Comparison of ENCODE assay signal across 15 mouse cellular contexts in the genomic region with DNA sequence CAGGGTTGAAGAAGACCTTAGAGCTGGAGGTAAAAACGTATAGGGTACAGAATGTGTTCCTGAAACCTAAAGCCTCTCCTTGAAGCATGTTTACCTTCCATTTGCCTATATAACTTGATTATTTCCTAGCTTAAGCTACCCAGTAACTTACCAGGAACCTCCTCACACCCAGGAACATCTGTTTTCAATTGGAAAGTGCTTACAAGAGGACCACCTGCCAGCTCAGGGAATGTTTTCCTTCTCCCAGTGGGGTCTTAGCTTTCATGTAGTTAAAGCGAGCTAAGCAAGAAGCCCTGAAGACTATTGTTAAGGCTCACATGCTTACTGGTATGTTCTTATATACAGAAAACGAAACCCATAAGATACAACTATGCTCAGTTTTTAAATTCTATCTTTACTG.
DNase-seq lines count a peak whose midpoint lies in the region; ATAC-seq lines count a peak whose summit lies in the region.
"Had no signal": no experiment of that assay in that cellular context is flagged by ENCODE, and none has a peak within 500 bp of the region (broad histone marks: within the 10 kb centered on the region; RNA-seq: fewer than 3 reads in every experiment).

No protein-coding gene starts in this region.

- DNase-seq in hindbrain, embryonic 10.5 days (ENCODE audit: low spot score), result peak; percentile 10
- DNase-seq in embryo, embryonic 10 days (ENCODE audit: low spot score), result peak; percentile 83
- peak; percentile 47 for DNase-seq in embryo, embryonic 9.5 days (ENCODE audit: extremely low spot score)
- no peak for DNase-seq in adrenal gland, adult (ENCODE audit: inconsistent age in 2 of 2, low spot score in 1 of 2)
- no peak for DNase-seq in kidney, adult 18-20 months
- DNase-seq: adrenal gland, adult 2 months; cerebellum, adult 18-20 months; forebrain, postnatal 0 days; gastrocnemius, postnatal 14 days; lung, postnatal 36 days; right cerebral cortex, postnatal 14 days had no signal

- WGBS in hindbrain, embryonic 10.5 days, result 45% methylated on average over 3 of the region's 3 CpGs
- 57% methylated on average over 3 of the region's 3 CpGs for WGBS in hindbrain, embryonic 13.5 days
- 4% methylated on average over 3 of the region's 3 CpGs for WGBS in limb, embryonic 13.5 days

- no peak overlapping the region for H3K9ac ChIP-seq in hindbrain, embryonic 13.5 days
- H3K9ac ChIP-seq in limb, embryonic 13.5 days, result no peak overlapping the region
- H3K9ac ChIP-seq: forebrain, postnatal 0 days; midbrain, embryonic 13.5 days; neural tube, embryonic 12.5 days had no signal

- no peaks in the 10 kb centered on the region for H3K9me3 ChIP-seq in hindbrain, embryonic 10.5 days
- no peaks in the 10 kb centered on the region for H3K9me3 ChIP-seq in hindbrain, embryonic 13.5 days
- no peaks in the 10 kb centered on the region for H3K9me3 ChIP-seq in limb, embryonic 13.5 days
- H3K9me3 ChIP-seq: midbrain, embryonic 13.5 days; neural tube, embryonic 12.5 days had no signal

- H3K4me3 ChIP-seq in hindbrain, embryonic 10.5 days, result no peak overlapping the region
- no peak overlapping the region for H3K4me3 ChIP-seq in hindbrain, embryonic 13.5 days
- no peak overlapping the region for H3K4me3 ChIP-seq in limb, embryonic 13.5 days
- H3K4me3 ChIP-seq: midbrain, embryonic 13.5 days; neural tube, embryonic 12.5 days had no signal

- ATAC-seq in hindbrain, embryonic 13.5 days (ENCODE audit: low FRiP score), result no peak
- ATAC-seq in limb, embryonic 13.5 days (ENCODE audit: low FRiP score, low read depth), result peak; percentile 82; the same call in 1 of the 2 replicates
- ATAC-seq: forebrain, postnatal 0 days; midbrain, embryonic 13.5 days had no signal

- H3K36me3 ChIP-seq in hindbrain, embryonic 10.5 days, result no peaks in the 10 kb centered on the region
- no peaks in the 10 kb centered on the region for H3K36me3 ChIP-seq in hindbrain, embryonic 13.5 days
- H3K36me3 ChIP-seq in limb, embryonic 13.5 days, result no peaks in the 10 kb centered on the region
- H3K36me3 ChIP-seq: midbrain, embryonic 13.5 days; neural tube, embryonic 12.5 days had no signal

- H3K27me3 ChIP-seq in hindbrain, embryonic 10.5 days (ENCODE audit: insufficient read depth, poor library complexity, severe bottlenecking), result no peaks in the 10 kb centered on the region
- no peaks in the 10 kb centered on the region for H3K27me3 ChIP-seq in hindbrain, embryonic 13.5 days
- H3K27me3 ChIP-seq in limb, embryonic 13.5 days, result no peaks in the 10 kb centered on the region; the same call in 1 of the 2 replicates
- H3K27me3 ChIP-seq: midbrain, embryonic 13.5 days; neural tube, embryonic 12.5 days had no signal

- no peak overlapping the region for H3K4me2 ChIP-seq in hindbrain, embryonic 13.5 days
- peak overlapping the region; percentile 14; the same call in 1 of the 2 replicates for H3K4me2 ChIP-seq in limb, embryonic 13.5 days (replicated peaks)
- H3K4me2 ChIP-seq: midbrain, embryonic 13.5 days; neural tube, embryonic 12.5 days had no signal

- H3K27ac ChIP-seq in hindbrain, embryonic 10.5 days, result no peak overlapping the region
- H3K27ac ChIP-seq in hindbrain, embryonic 13.5 days, result no peak overlapping the region
- no peak overlapping the region; the same call in 1 of the 2 replicates for H3K27ac ChIP-seq in limb, embryonic 13.5 days
- H3K27ac ChIP-seq: midbrain, embryonic 13.5 days; neural tube, embryonic 12.5 days had no signal

- no peaks in the 10 kb centered on the region for H3K4me1 ChIP-seq in hindbrain, embryonic 10.5 days (replicated peaks)
- no peaks in the 10 kb centered on the region for H3K4me1 ChIP-seq in hindbrain, embryonic 13.5 days (replicated peaks)
- H3K4me1 ChIP-seq in limb, embryonic 13.5 days, result peaks cover 22% of the 10 kb centered on the region
- H3K4me1 ChIP-seq: midbrain, embryonic 13.5 days; neural tube, embryonic 12.5 days had no signal

Comparison
In these comparisons a context has a peak if more than half of its experiments do, and no peak if none do; other contexts are left out.
1. DNase-seq: peak in hindbrain, embryonic 10.5 days (single experiment), embryo, embryonic 10 days (single experiment) and embryo, embryonic 9.5 days (single experiment); none in adrenal gland, adult (0 of 2) and kidney, adult 18-20 months (single experiment).